Mouse (Mus musculus): ENCODE results near the gene Fkbp8. TPM values are rescaled to one million over a fixed set of nuclear protein-coding genes. Genes with fewer than 3 reads are reported as not detected.

The Fkbp8 gene
- polyA plus RNA-seq, 1 experiment from 2014 or later = 243 TPM

- Histone ChIP-seq H3K27ac (ENCODE audit: low read depth, low read length) (no peak overlapping the region), H3K36me3 (ENCODE audit: control insufficient read depth, insufficient read depth, low read length) (no peaks in the 10 kb centered on the region), H3K4me1 (replicated peaks; ENCODE audit: control insufficient read depth, insufficient read depth, low read length) (peaks cover 5% of the 10 kb centered on the region; the same call in 1 of the 2 replicates), H3K4me3 (ENCODE audit: low read depth, low read length) (peak overlapping the region; percentile 81), H3K27me3 (ENCODE audit: control insufficient read depth, insufficient read depth, low read length) (no peaks in the 10 kb centered on the region), H3K9me3 (ENCODE audit: control insufficient read depth, low read length) (no peaks in the 10 kb centered on the region), H3K4me2 (replicated peaks; ENCODE audit: low read depth, low read length) (peak overlapping the region; percentile 91), H3K9ac (ENCODE audit: low read depth, low read length) (peak overlapping the region; percentile 85; the same call in 1 of the 2 replicates)
- ATAC-seq (ENCODE audit: low FRiP score) (no peak), DNase-seq (ENCODE audit: low spot score) (no peak)
- 66% methylated on average over 7 of the region's 7 CpGs for WGBS
Observed at GRCm38 (mm10) chr8:70540507-70541071, 13.1 kb downstream of the Fkbp8 start.

GRCm38 (mm10) chr8:70541081-70541480, 13.6 kb downstream of the Fkbp8 start:
- Histone ChIP-seq H3K27ac (ENCODE audit: low read depth, low read length) (no peak overlapping the region), H3K4me1 (replicated peaks; ENCODE audit: control insufficient read depth, insufficient read depth, low read length) (peaks cover 5% of the 10 kb centered on the region; the same call in 1 of the 2 replicates), H3K9ac (ENCODE audit: low read depth, low read length) (no peak overlapping the region), H3K4me2 (replicated peaks; ENCODE audit: low read depth, low read length) (no peak overlapping the region), H3K27me3 (ENCODE audit: control insufficient read depth, insufficient read depth, low read length) (no peaks in the 10 kb centered on the region), H3K9me3 (ENCODE audit: control insufficient read depth, low read length) (no peaks in the 10 kb centered on the region), H3K36me3 (ENCODE audit: control insufficient read depth, insufficient read depth, low read length) (no peaks in the 10 kb centered on the region), H3K4me3 (ENCODE audit: low read depth, low read length) (no peak overlapping the region)
- ATAC-seq (ENCODE audit: low FRiP score) (no peak), DNase-seq (ENCODE audit: low spot score) (no peak)
- 91% methylated on average over 5 of the region's 5 CpGs for WGBS

GRCm38 (mm10) chr8:70544200-70544687, 16.7 kb downstream of the Fkbp8 start:
- no peak for ATAC-seq (ENCODE audit: low FRiP score)
- no peaks in the 10 kb centered on the region for H3K9me3 ChIP-seq (ENCODE audit: control insufficient read depth, low read length)
- no peaks in the 10 kb centered on the region for H3K36me3 ChIP-seq (ENCODE audit: control insufficient read depth, insufficient read depth, low read length)
- 71% methylated on average over 6 of the region's 6 CpGs for WGBS
- no peak overlapping the region for H3K4me3 ChIP-seq (ENCODE audit: low read depth, low read length)
- H3K9ac ChIP-seq (ENCODE audit: low read depth, low read length) = no peak overlapping the region
- peak; percentile 27 for DNase-seq (ENCODE audit: low spot score)
- no peaks in the 10 kb centered on the region for H3K27me3 ChIP-seq (ENCODE audit: control insufficient read depth, insufficient read depth, low read length)
- no peak overlapping the region for H3K4me2 ChIP-seq (replicated peaks; ENCODE audit: low read depth, low read length)
- H3K27ac ChIP-seq (ENCODE audit: low read depth, low read length) = no peak overlapping the region
- H3K4me1 ChIP-seq (replicated peaks; ENCODE audit: control insufficient read depth, insufficient read depth, low read length) = peaks cover 5% of the 10 kb centered on the region; the same call in 1 of the 2 replicates

GRCm38 (mm10) chr8:70546412-70546811, 18.9 kb downstream of the Fkbp8 start:
- 83% methylated on average over 4 of the region's 4 CpGs for WGBS
- ATAC-seq (ENCODE audit: low FRiP score) = no peak
- Histone ChIP-seq H3K27ac (ENCODE audit: low read depth, low read length) (no peak overlapping the region), H3K36me3 (ENCODE audit: control insufficient read depth, insufficient read depth, low read length) (no peaks in the 10 kb centered on the region), H3K4me2 (replicated peaks; ENCODE audit: low read depth, low read length) (no peak overlapping the region), H3K4me1 (replicated peaks; ENCODE audit: control insufficient read depth, insufficient read depth, low read length) (no peaks in the 10 kb centered on the region), H3K27me3 (ENCODE audit: control insufficient read depth, insufficient read depth, low read length) (no peaks in the 10 kb centered on the region), H3K9me3 (ENCODE audit: control insufficient read depth, low read length) (no peaks in the 10 kb centered on the region), H3K4me3 (ENCODE audit: low read depth, low read length) (no peak overlapping the region), H3K9ac (ENCODE audit: low read depth, low read length) (no peak overlapping the region)
- DNase-seq (ENCODE audit: low spot score) = no peak

GRCm38 (mm10) chr8:70547762-70548161, 20.2 kb downstream of the Fkbp8 start:
- WGBS = 89% methylated on average over 6 of the region's 6 CpGs
- no peak for ATAC-seq (ENCODE audit: low FRiP score)

GRCm38 (mm10) chr8:70549412-70550184, 22.1 kb downstream of the Fkbp8 start:
- Histone ChIP-seq H3K27me3 (ENCODE audit: control insufficient read depth, insufficient read depth, low read length) (no peaks in the 10 kb centered on the region), H3K9me3 (ENCODE audit: control insufficient read depth, low read length) (no peaks in the 10 kb centered on the region), H3K9ac (ENCODE audit: low read depth, low read length) (no peak overlapping the region), H3K4me3 (ENCODE audit: low read depth, low read length) (no peak overlapping the region), H3K4me1 (replicated peaks; ENCODE audit: control insufficient read depth, insufficient read depth, low read length) (no peaks in the 10 kb centered on the region), H3K36me3 (ENCODE audit: control insufficient read depth, insufficient read depth, low read length) (no peaks in the 10 kb centered on the region), H3K27ac (ENCODE audit: low read depth, low read length) (no peak overlapping the region), H3K4me2 (replicated peaks; ENCODE audit: low read depth, low read length) (no peak overlapping the region)
- ATAC-seq (ENCODE audit: low FRiP score) (no peak), DNase-seq (ENCODE audit: low spot score) (no peak)
- 96% methylated on average over 10 of the region's 10 CpGs for WGBS

More at GRCm38 (mm10) chr8:70547762-70548161, 20.2 kb downstream of the Fkbp8 start:
- H3K27ac ChIP-seq (ENCODE audit: low read depth, low read length) = no peak overlapping the region
- H3K27me3 ChIP-seq (ENCODE audit: control insufficient read depth, insufficient read depth, low read length) = no peaks in the 10 kb centered on the region
- no peak overlapping the region for H3K9ac ChIP-seq (ENCODE audit: low read depth, low read length)
- no peaks in the 10 kb centered on the region for H3K4me1 ChIP-seq (replicated peaks; ENCODE audit: control insufficient read depth, insufficient read depth, low read length)
- no peak overlapping the region for H3K4me3 ChIP-seq (ENCODE audit: low read depth, low read length)
- H3K36me3 ChIP-seq (ENCODE audit: control insufficient read depth, insufficient read depth, low read length) = no peaks in the 10 kb centered on the region
- no peak overlapping the region for H3K4me2 ChIP-seq (replicated peaks; ENCODE audit: low read depth, low read length)
- DNase-seq (ENCODE audit: low spot score) = no peak
- no peaks in the 10 kb centered on the region for H3K9me3 ChIP-seq (ENCODE audit: control insufficient read depth, low read length)

GRCm38 (mm10) chr8:70551558-70552161, 24.1 kb downstream of the Fkbp8 start:
- Histone ChIP-seq H3K4me1 (replicated peaks; ENCODE audit: control insufficient read depth, insufficient read depth, low read length) (no peaks in the 10 kb centered on the region), H3K4me2 (replicated peaks; ENCODE audit: low read depth, low read length) (no peak overlapping the region), H3K9me3 (ENCODE audit: control insufficient read depth, low read length) (no peaks in the 10 kb centered on the region), H3K9ac (ENCODE audit: low read depth, low read length) (no peak overlapping the region), H3K27ac (ENCODE audit: low read depth, low read length) (no peak overlapping the region), H3K27me3 (ENCODE audit: control insufficient read depth, insufficient read depth, low read length) (no peaks in the 10 kb centered on the region), H3K36me3 (ENCODE audit: control insufficient read depth, insufficient read depth, low read length) (no peaks in the 10 kb centered on the region), H3K4me3 (ENCODE audit: low read depth, low read length) (no peak overlapping the region)
- DNase-seq (ENCODE audit: low spot score) (no peak), ATAC-seq (ENCODE audit: low FRiP score) (no peak)
- 77% methylated on average over 3 of the region's 3 CpGs for WGBS

- Histone ChIP-seq H3K27me3 (ENCODE audit: control insufficient read depth, insufficient read depth, low read length) (no peaks in the 10 kb centered on the region), H3K9me3 (ENCODE audit: control insufficient read depth, low read length) (no peaks in the 10 kb centered on the region)
- WGBS = 71% methylated on average over 1 of the region's 1 CpGs
Observed at GRCm38 (mm10) chr8:70552836-70553235, 25.3 kb downstream of the Fkbp8 start.

More at GRCm38 (mm10) chr8:70552836-70553235, 25.3 kb downstream of the Fkbp8 start:
- ATAC-seq (ENCODE audit: low FRiP score) (no peak), DNase-seq (ENCODE audit: low spot score) (no peak)
- Histone ChIP-seq H3K27ac (ENCODE audit: low read depth, low read length) (no peak overlapping the region), H3K4me3 (ENCODE audit: low read depth, low read length) (no peak overlapping the region), H3K4me1 (replicated peaks; ENCODE audit: control insufficient read depth, insufficient read depth, low read length) (no peaks in the 10 kb centered on the region), H3K36me3 (ENCODE audit: control insufficient read depth, insufficient read depth, low read length) (no peaks in the 10 kb centered on the region), H3K9ac (ENCODE audit: low read depth, low read length) (no peak overlapping the region), H3K4me2 (replicated peaks; ENCODE audit: low read depth, low read length) (no peak overlapping the region)
